Mouse (Mus musculus) thymus, postnatal 4 days (tissue): ENCODE data around the gene Carhsp1.

Source experiments
- DNase-seq: peaks from one replicate; pipeline ENCODE4 v3.0.0; 2021

Gene Carhsp1

DNA sequence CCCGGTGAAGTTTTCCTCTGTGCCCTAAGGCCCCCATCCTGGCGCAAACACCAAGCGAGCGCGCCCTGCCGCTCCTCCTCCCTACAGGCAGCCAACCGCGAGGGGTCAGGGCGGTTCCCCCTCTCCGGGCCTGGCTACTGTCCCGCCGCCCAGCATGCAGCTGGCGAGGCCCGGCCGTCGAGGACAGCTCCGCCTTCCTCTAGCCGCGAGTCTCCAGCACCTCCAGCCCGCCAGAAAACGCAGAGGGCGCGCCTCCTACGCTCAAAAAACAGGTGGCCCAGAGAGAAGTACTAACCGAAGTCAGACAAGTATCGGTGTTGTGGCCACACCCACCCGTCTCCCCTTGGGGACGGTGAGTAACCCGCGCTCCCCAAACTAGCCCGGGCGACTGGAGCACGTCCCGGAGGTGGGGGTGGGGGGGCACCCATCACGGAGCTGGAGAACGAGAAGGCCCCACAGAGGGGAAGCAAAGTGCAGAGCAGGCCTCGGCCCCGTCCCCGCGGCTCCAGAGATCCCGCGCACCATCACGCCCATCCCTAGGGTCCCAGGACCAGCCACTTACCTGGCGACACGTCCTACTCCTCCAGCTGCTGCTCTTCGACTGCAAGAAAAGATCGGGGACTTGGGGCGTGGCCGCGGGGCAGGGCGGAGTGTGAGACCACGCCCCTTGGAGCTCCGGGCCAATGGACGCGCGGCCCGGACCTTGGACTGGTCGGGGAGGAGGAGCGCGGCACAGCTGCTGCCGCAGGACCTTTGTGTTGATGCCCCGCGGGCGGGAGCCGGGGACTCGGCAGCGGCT lies at the start of gene Carhsp1:
TSS of gene Carhsp1 (minus strand) at position 605 of the 799 bp plus-strand sequence.
- DNase-seq: peak; percentile 97

DNA sequence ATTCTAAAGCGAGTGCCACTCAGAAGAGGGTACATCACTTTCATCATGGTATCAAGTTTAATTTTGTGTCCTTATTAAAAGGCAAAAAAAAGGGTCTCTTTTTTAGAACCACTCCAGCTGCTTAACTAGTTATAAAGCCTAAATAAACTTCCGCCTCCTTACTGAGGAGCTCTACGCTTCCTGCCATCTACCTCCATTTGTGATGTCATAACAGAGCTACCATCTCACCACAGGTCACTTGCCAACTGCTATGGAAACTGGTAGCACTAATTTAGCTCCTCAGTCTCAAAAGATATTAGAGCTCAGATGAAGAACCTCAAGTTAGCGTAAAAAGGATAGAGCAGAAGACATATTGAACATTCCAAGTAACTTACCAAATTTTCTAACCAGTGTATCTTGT lies 48.5 kb upstream of the Carhsp1 start:
- DNase-seq: no peak

GRCm38 (mm10) chr16:8717744-8718143 lies 45.8 kb upstream of the Carhsp1 start:
- no peak for DNase-seq

DNA sequence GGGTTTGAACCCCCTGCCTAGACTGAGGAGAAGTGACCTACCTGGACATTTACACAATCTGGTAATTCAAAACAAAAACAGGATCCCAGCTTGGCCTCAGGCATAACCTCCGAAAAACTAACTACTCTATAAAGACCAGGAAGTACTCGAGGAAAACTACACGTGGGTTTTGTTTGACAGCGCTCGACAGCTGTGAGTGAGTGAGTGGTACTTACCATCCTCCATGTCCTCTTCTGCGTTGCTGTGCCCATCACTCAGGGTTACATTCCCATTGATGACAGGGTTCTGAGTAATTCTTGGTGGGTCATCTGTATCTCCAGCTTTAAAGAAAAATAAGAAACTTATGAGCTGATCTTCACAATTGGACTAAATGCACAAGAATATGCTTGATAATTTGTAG lies 44.3 kb upstream of the Carhsp1 start:
- no peak for DNase-seq

DNA sequence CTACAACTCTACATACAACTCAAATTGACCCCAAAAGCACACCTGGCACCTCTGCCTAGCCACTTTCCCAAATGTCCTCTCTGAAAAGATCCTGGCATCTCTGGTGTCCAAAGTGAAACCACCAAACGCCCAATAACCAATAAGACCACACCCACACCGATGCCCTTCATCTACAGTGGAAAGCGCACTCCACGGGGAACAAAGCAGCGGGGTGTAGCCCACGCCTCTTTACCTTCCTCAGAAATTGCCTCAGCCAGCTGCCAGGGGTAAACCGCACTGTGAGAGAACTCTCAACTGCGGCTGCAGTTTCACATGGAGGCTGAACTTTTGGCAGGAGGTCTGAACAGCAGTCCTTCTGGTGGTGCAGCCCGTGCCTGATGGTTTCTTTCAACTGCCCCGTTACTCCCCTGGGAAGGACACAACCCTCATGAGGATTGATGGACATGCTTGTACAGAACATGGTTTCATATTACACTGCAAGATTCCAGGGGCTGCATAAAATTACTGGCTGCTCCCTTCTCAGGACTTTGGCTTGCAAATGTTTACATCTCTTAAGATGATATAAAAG lies 43.6 kb upstream of the Carhsp1 start:
- DNase-seq: no peak

- no peak for DNase-seq
Measured at GRCm38 (mm10) chr16:8714851-8715250, 42.9 kb upstream of the Carhsp1 start.

GRCm38 (mm10) chr16:8711998-8712397 lies 40.0 kb upstream of the Carhsp1 start:
- DNase-seq: no peak

GRCm38 (mm10) chr16:8700586-8700985 lies 28.6 kb upstream of the Carhsp1 start:
- no peak for DNase-seq

DNA sequence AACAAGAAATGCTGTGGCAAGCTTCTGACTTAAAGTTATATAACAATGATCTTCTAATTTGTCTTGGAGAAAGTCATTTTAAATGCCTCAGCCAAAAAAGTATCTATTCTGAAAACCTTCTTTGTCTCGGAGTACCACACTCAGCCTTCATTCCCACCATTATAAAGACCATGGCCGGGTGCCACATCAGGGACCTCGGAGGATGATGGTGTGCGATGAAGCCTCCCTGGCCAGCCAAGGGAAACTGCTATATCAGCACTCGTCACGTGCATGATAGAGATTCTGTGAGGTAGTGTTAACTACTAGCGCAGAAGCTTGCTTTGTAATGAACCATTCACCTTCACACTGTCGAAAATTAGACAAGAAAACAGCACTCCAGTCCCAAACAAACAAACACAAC lies 27.6 kb upstream of the Carhsp1 start:
- DNase-seq: no peak

DNA sequence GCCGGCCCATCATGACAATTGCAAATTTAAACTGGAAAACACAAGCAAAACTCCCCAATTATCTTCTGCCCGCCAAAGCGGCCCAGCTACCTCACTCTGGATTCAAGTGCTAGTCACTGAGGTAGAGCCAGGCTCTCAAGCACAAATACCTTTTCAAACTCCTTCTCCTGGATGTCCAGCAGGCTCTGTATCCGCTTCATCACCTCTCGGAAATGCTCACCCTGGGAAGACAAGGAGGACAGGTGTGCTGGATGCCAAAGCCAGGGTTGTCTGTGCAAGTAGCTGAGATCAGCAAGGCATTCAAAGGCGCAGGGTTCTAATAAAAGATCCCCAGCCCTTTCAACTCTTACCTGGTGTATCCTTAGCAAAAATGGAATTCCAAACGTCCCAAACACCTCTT lies 19.3 kb upstream of the Carhsp1 start:
- DNase-seq: no peak

DNA sequence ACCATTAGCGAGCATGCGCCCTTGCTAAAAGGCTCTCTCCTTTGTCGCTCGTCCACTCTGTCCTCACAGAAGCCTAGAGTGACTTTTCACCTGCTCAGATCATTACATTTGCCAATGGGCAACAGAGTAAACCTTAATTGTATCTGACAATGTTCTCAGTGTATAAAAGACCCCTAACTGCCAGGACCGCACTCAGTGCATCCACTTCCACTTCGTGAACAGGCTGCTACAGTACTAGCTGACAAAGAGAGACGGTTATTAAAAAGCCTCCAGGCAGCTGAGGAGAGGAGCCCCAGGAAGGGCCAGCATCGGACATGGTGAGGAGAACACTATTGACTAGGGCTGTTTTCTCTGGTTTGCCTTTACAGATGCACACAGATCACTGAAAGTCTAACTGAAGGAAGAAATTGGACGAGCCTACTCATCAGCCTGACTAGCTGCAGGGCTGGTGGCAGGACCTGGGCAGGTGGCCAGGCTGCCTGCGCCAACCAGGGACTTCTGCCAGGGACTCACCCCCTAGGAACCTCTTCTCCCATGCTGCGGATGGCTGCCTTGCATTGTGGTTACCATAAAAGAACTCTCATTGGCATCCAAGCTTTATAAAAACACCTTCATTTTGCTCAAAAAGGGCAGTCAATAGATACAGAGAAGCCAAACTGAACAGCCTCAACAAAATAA lies 18.2 kb upstream of the Carhsp1 start:
- no peak for DNase-seq

- no peak for DNase-seq
Measured at GRCm38 (mm10) chr16:8687559-8688112, 15.7 kb upstream of the Carhsp1 start.

DNA sequence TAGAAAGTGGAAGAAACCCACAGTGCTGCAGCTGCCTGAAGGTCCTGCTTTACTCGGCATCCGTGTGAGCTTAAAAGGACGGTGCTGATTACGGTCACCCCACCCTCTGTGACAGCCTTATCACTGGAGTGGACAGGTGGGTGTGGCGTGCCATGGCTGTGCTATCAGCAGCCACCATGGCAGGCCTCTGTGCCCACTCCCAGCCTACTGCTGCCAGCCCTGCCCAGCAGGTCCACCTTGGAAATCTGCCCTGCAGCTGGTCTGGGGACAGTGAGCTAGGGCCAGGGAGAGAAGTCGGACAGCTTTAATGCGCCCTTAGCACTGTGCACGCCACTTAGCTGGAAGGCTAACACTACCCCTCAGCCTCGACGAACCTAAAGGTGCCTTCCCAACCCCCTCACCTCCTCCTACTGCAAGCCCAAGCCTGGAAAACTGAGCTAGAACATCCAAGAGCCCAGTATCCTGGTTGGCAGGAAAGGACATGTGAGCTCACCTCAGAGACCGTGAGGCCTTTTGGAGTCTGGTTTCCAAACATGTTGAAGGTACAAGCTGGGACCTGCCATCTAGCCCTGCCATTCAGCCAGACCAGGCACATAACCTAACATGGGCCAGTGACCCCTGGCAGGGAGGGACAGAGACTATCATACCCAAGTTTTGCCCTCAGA lies 15.0 kb upstream of the Carhsp1 start:
- DNase-seq: no peak

GRCm38 (mm10) chr16:8686121-8686870 lies 14.3 kb upstream of the Carhsp1 start:
- DNase-seq: peak; percentile 85

- DNase-seq: no peak
Measured at GRCm38 (mm10) chr16:8685087-8685486, 13.1 kb upstream of the Carhsp1 start.

DNA sequence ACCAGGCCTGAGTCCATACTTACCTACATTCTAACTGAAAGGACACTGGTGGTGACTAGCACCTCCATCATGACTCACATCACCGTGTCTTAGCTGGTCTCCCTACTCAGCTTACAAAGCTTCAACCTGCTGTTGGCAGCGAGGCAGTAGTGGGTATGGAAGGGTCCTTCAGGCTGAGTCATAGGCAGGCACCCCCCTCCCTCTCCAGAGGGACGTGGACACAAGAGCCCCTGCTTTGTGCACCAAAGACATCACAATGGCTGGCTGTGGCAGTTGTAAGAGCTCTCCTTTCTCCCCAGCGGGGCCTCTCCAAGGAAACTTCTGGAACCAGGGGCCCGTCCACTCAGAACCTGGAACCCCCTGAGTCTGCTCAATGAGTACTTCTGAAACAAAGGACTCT lies 8.5 kb upstream of the Carhsp1 start, which contains the start of gene Gm5767:
TSS of gene Gm5767 (plus strand) at position 301 of the 400 bp plus-strand sequence.
- no peak for DNase-seq

- no peak for DNase-seq
Measured at GRCm38 (mm10) chr16:8679780-8680179, 7.8 kb upstream of the Carhsp1 start.

- no peak for DNase-seq
Measured at GRCm38 (mm10) chr16:8678676-8679075, 6.7 kb upstream of the Carhsp1 start.

- DNase-seq: no peak
Measured at GRCm38 (mm10) chr16:8678035-8678434, 6.1 kb upstream of the Carhsp1 start.

DNA sequence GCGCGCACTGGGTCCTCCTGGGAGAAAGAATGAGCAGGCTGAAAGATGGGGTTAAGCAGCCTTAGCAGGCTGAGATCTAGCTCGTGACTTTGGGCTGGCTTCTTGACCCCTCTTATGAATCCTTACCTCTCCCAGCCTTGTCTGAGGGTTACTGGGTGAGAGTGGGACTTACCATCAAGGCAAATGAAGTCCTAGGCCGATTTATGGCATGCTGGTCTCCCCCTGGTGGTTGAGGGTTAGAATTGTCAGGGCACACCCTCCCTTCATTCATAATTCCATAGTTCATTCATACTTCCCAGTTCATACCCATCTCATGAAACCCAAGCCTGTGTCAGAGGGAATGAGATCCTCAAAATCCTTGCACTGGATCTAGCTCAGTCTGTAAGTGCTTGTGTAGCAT lies 4.8 kb upstream of the Carhsp1 start:
- DNase-seq: peak; percentile 75

DNA sequence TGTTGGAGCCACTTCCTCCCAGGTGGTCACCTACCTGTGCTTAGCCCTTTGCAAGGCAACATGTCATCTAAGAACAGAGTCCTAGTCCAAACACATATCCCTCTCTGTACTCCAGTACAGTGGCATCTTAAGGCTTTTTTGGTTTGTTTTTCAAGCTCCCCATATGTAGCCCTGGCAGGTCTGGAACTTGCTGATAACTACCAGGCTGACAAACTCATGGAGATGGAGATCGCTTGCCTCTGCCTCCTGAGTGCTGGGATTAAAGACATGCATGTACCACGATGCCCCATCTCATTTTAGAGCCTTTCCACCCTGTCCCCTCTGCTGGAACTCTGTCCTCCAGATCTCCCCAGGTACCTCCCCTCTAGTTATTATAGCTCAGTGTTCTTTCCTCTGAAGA lies 4.3 kb upstream of the Carhsp1 start:
- no peak for DNase-seq

GRCm38 (mm10) chr16:8675559-8675958 lies 3.6 kb upstream of the Carhsp1 start:
- no peak for DNase-seq
